ENCODE assay signal across 7 mouse cellular contexts in genomic region chr11:21178343-21178742, GRCm38 (mm10).
A peak's percentile ranks its signal among the peaks of the same experiment; 100 is the strongest.
DNase-seq lines count a peak whose midpoint lies in the region; ATAC-seq and TF ChIP-seq lines count a peak whose summit lies in the region.

No protein-coding gene starts in this region.

- peak; percentile 64 for TF ChIP-seq CTCF in liver, adult 2 months (IDR thresholded peaks at IDR 0.05; ENCODE audit: low read depth, low read length)
- TF ChIP-seq CTCF in bone marrow, adult 2 months (IDR thresholded peaks at IDR 0.05; ENCODE audit: control insufficient read depth, insufficient read depth, low read length) = peak; percentile 37
- TF ChIP-seq CTCF in liver, embryonic 14.5 days (IDR thresholded peaks at IDR 0.05; ENCODE audit: low read depth) = peak; percentile 57
- TF ChIP-seq CTCF in spleen, adult 2 months (IDR thresholded peaks at IDR 0.05; ENCODE audit: extremely low read depth, insufficient read depth, insufficient read length, insufficient replicate concordance) = peak; percentile 68; the same call in 1 of the 2 replicates

- H3K36me3 ChIP-seq in liver, adult 2 months (ENCODE audit: control insufficient read depth, insufficient read depth, low read length) = no peaks in the 10 kb centered on the region
- H3K36me3 ChIP-seq in liver, embryonic 12.5 days = no peaks in the 10 kb centered on the region
- H3K36me3 ChIP-seq in liver, embryonic 14.5 days (replicated peaks; ENCODE audit: control insufficient read depth, insufficient read depth, low read depth) = no peaks in the 10 kb centered on the region
- H3K36me3 ChIP-seq in spleen, adult 2 months (ENCODE audit: control insufficient read depth, insufficient read depth, low read length) = no peaks in the 10 kb centered on the region

- no peaks in the 10 kb centered on the region for H3K27me3 ChIP-seq in liver, adult 2 months (ENCODE audit: control insufficient read depth, insufficient read depth, low read length)
- no peaks in the 10 kb centered on the region for H3K27me3 ChIP-seq in liver, embryonic 12.5 days (replicated peaks)
- no peaks in the 10 kb centered on the region for H3K27me3 ChIP-seq in liver, embryonic 14.5 days (ENCODE audit: control insufficient read depth, insufficient read depth, low read length)
- no peaks in the 10 kb centered on the region for H3K27me3 ChIP-seq in spleen, adult 2 months (ENCODE audit: control insufficient read depth, insufficient read depth, low read length)

- TF ChIP-seq POLR2A in liver, adult 2 months (IDR thresholded peaks at IDR 0.05; ENCODE audit: extremely low read depth, insufficient read depth, low read length) = no peak
- no peak for TF ChIP-seq POLR2A in bone marrow, adult 2 months (IDR thresholded peaks at IDR 0.05; ENCODE audit: borderline replicate concordance, control insufficient read depth, low read depth, low read length)
- no peak for TF ChIP-seq POLR2A in spleen, adult 2 months (IDR thresholded peaks at IDR 0.05; ENCODE audit: low read depth, low read length)

- H3K9me3 ChIP-seq in liver, embryonic 12.5 days (replicated peaks) = no peaks in the 10 kb centered on the region
- no peaks in the 10 kb centered on the region for H3K9me3 ChIP-seq in liver, embryonic 14.5 days (ENCODE audit: control insufficient read depth, low read length)

- 29% methylated on average over 4 of the region's 4 CpGs for WGBS in liver, adult 2 months
- WGBS in liver, embryonic 12.5 days (ENCODE audit: insufficient replicate concordance) = 39% methylated on average over 4 of the region's 4 CpGs
- WGBS in bone marrow, adult 2 months = 18% methylated on average over 4 of the region's 4 CpGs
- 31% methylated on average over 4 of the region's 4 CpGs for WGBS in liver, embryonic 14.5 days (ENCODE audit: insufficient replicate concordance)
- 22% methylated on average over 4 of the region's 4 CpGs for WGBS in spleen, adult 2 months

- no peak overlapping the region for H3K27ac ChIP-seq in liver, adult 2 months (replicated peaks; ENCODE audit: insufficient read depth, low read depth, low read length)
- H3K27ac ChIP-seq in liver, embryonic 12.5 days = no peak overlapping the region
- no peak overlapping the region; the same call in 1 of the 2 replicates for H3K27ac ChIP-seq in bone marrow, adult 2 months (ENCODE audit: control insufficient read depth, insufficient read depth, low read depth, low read length, poor library complexity)
- no peak overlapping the region for H3K27ac ChIP-seq in liver, embryonic 14.5 days
- H3K27ac ChIP-seq in spleen, adult 2 months (ENCODE audit: insufficient read depth, low read length) = peak overlapping the region; percentile 83

- no peaks in the 10 kb centered on the region for H3K79me2 ChIP-seq in liver, adult 2 months (ENCODE audit: control insufficient read depth, insufficient read depth, low read length)

- ATAC-seq in liver, embryonic 12.5 days = no peak
- ATAC-seq in liver, embryonic 14.5 days (ENCODE audit: insufficient read depth) = no peak

- H3K4me3 ChIP-seq in liver, adult 2 months (ENCODE audit: insufficient read depth, low read depth, low read length) = no peak overlapping the region
- H3K4me3 ChIP-seq in liver, embryonic 12.5 days = no peak overlapping the region
- H3K4me3 ChIP-seq in bone marrow, adult 2 months (replicated peaks; ENCODE audit: control insufficient read depth, low read depth, low read length) = no peak overlapping the region
- H3K4me3 ChIP-seq in liver, embryonic 14.5 days (ENCODE audit: insufficient read depth in 1 of 2, low read depth in 2 of 2, low read length in 2 of 2) = no peak overlapping the region
- no peak overlapping the region for H3K4me3 ChIP-seq in spleen, adult 2 months (ENCODE audit: extremely low read depth, insufficient read depth, insufficient read length)

- H3K4me2 ChIP-seq in liver, embryonic 12.5 days = no peak overlapping the region
- no peak overlapping the region for H3K4me2 ChIP-seq in liver, embryonic 14.5 days (ENCODE audit: low read depth)

- peak; percentile 64 for DNase-seq in liver, adult 2 months (ENCODE audit: extremely low read depth, low read depth, low spot score)
- peak; percentile 69 for DNase-seq in MN1 (ENCODE audit: low spot score)
- peak; percentile 59 for DNase-seq in heart, postnatal 4 days
- DNase-seq in liver, embryonic 14.5 days (ENCODE audit: low read depth in 3 of 3, low spot score in 3 of 3) = no peak
- DNase-seq in spleen, adult 2 months (ENCODE audit: low read depth in 1 of 2, low spot score in 2 of 2) = peak; percentile 66 to 74

- no peak for TF ChIP-seq EP300 in liver, embryonic 14.5 days (IDR thresholded peaks at IDR 0.05; ENCODE audit: low read depth)

- no peak overlapping the region for H3K9ac ChIP-seq in liver, adult 2 months (ENCODE audit: low read depth, low read length)
- H3K9ac ChIP-seq in liver, embryonic 12.5 days = no peak overlapping the region
- no peak overlapping the region for H3K9ac ChIP-seq in liver, embryonic 14.5 days (replicated peaks)

- peaks cover 3% of the 10 kb centered on the region; the same call in 1 of the 2 replicates for H3K4me1 ChIP-seq in liver, adult 2 months (ENCODE audit: control insufficient read depth, insufficient read depth, low read length)
- H3K4me1 ChIP-seq in liver, embryonic 12.5 days = peaks cover 51% of the 10 kb centered on the region
- peaks cover 1% of the 10 kb centered on the region for H3K4me1 ChIP-seq in bone marrow, adult 2 months (ENCODE audit: control insufficient read depth, insufficient read depth, low read length)
- H3K4me1 ChIP-seq in liver, embryonic 14.5 days (replicated peaks; ENCODE audit: control insufficient read depth in 2 of 2, insufficient read depth in 2 of 2, low read length in 1 of 2) = peaks cover 0 to 12% of the 10 kb centered on the region in 2 experiments; a peak in 2 of 4 replicates
- H3K4me1 ChIP-seq in spleen, adult 2 months (ENCODE audit: control insufficient read depth, insufficient read depth, insufficient read length) = peaks cover 31% of the 10 kb centered on the region

Comparison
In these comparisons a context has a peak if more than half of its experiments do, and no peak if none do; other contexts are left out.
1. DNase-seq: peak in liver, adult 2 months (single experiment), MN1 (single experiment), heart, postnatal 4 days (single experiment) and spleen, adult 2 months (2 of 2); none in liver, embryonic 14.5 days (0 of 3).
2. Peak in every context shown above with its lines, with median percentiles within 50 percentile points of each other: CTCF ChIP-seq.